ENCODE assay signal across 8 mouse cellular contexts in genomic region chr2:155819449-155820251, GRCm38 (mm10). TPM values are rescaled to one million over a fixed set of nuclear protein-coding genes. Genes with fewer than 3 reads are reported as not detected.
DNase-seq lines count a peak whose midpoint lies in the region; ATAC-seq and TF ChIP-seq lines count a peak whose summit lies in the region.

No protein-coding gene starts in this region.

- H3K79me2 ChIP-seq in CH12.LX (replicated peaks; ENCODE audit: control insufficient read depth, extremely low read depth, insufficient read depth, poor library complexity, severe bottlenecking), result peaks cover 18% of the 10 kb centered on the region

- 67% methylated on average over 6 of the region's 6 CpGs for WGBS in midbrain, embryonic 11.5 days

- no peaks in the 10 kb centered on the region for H3K27me3 ChIP-seq in CH12.LX (replicated peaks)
- H3K27me3 ChIP-seq in midbrain, embryonic 11.5 days (ENCODE audit: control insufficient read depth, insufficient read depth, low read length), result no peaks in the 10 kb centered on the region

- TF ChIP-seq EP300 in CH12.LX (IDR thresholded peaks at IDR 0.05; ENCODE audit: low read length), result no peak

- H3K9me3 ChIP-seq in CH12.LX (replicated peaks; ENCODE audit: low read length), result no peaks in the 10 kb centered on the region
- H3K9me3 ChIP-seq in midbrain, embryonic 11.5 days (ENCODE audit: control insufficient read depth, low read length), result no peaks in the 10 kb centered on the region

- no peak for DNase-seq in gastrocnemius, adult 2 months
- DNase-seq in gastrocnemius, postnatal 36 days, result no peak
- DNase-seq in CH12.LX (ENCODE audit: extremely low read depth), result no peak
- peak; percentile 78 to 83 for DNase-seq in kidney, adult 8-10 months
- DNase-seq in midbrain, embryonic 11.5 days (ENCODE audit: low spot score, missing footprints), result no peak
- DNase-seq in spleen, adult 12 weeks (ENCODE audit: low spot score), result no peak
- DNase-seq in adrenal gland, adult 8-10 months, result no peak

- H3K27ac ChIP-seq in gastrocnemius, adult 2 months, result peak overlapping the region; percentile 97
- peak overlapping the region; percentile 57 for H3K27ac ChIP-seq in CH12.LX (ENCODE audit: insufficient read depth, low read depth)
- peak overlapping the region; percentile 16 for H3K27ac ChIP-seq in midbrain, embryonic 11.5 days (ENCODE audit: low read depth, low read length)

- peaks cover 45 to 70% of the 10 kb centered on the region in 2 experiments for H3K36me3 ChIP-seq in CH12.LX (replicated peaks in 1 of 2; ENCODE audit: control insufficient read depth in 1 of 2, insufficient read depth in 1 of 2, low read length in 1 of 2)
- peaks cover 12% of the 10 kb centered on the region; the same call in 1 of the 2 replicates for H3K36me3 ChIP-seq in midbrain, embryonic 11.5 days (ENCODE audit: control insufficient read depth, insufficient read depth, low read length)

- no peak for TF ChIP-seq CTCF in gastrocnemius, adult 2 months (IDR thresholded peaks at IDR 0.05)
- TF ChIP-seq CTCF in CH12.LX (conservative IDR thresholded peaks at IDR 0.05 in 1 of 2, IDR thresholded peaks at IDR 0.05 in 1 of 2; ENCODE audit: low read depth in 2 of 2, low read length in 2 of 2), result no peak

- peaks cover 21 to 66% of the 10 kb centered on the region in 2 experiments for H3K4me1 ChIP-seq in CH12.LX (ENCODE audit: control insufficient read depth in 1 of 2, insufficient read depth in 2 of 2)
- H3K4me1 ChIP-seq in midbrain, embryonic 11.5 days (ENCODE audit: control insufficient read depth, insufficient read depth, low read length), result peaks cover 9% of the 10 kb centered on the region; the same call in 1 of the 2 replicates

- in situ Hi-C loops in CH12.LX (cut with MboI; ENCODE audit: low pct_ligation_motif_present, low pct_unique_long_range_greater_than_20kb, low sequenced_read_pairs), result no loop called here

- H3K4me3 ChIP-seq in gastrocnemius, adult 2 months, result peak overlapping the region; percentile 80
- peak overlapping the region in 1 of 3 experiments; percentile 77 for H3K4me3 ChIP-seq in CH12.LX (replicated peaks in 1 of 3; ENCODE audit: low read depth in 2 of 3, low read length in 2 of 3, poor library complexity in 1 of 3)
- peak overlapping the region; percentile 42 for H3K4me3 ChIP-seq in midbrain, embryonic 11.5 days (ENCODE audit: low read depth, low read length)

- H3K9ac ChIP-seq in CH12.LX (ENCODE audit: insufficient read depth, low read depth), result no peak overlapping the region
- H3K9ac ChIP-seq in midbrain, embryonic 11.5 days (ENCODE audit: low read length), result peak overlapping the region; percentile 58

- no peak for TF ChIP-seq POLR2A in CH12.LX (IDR thresholded peaks at IDR 0.05; ENCODE audit: low read depth, low read length)

- dilution Hi-C loops in CH12.LX (cut with MboI; ENCODE audit: extremely low pct_ligation_motif_present, extremely low pct_unique_long_range_greater_than_20kb, low sequenced_read_pairs), result no loop called here

- intact Hi-C loops in gastrocnemius, adult 2 months (cut with DNase I), result no loop called here
- intact Hi-C loops in gastrocnemius, postnatal 36 days (cut with DNase I), result loop anchor here (10.0 kb wide), 1 partner anchor 125 kb away; the partner anchor contains the start of gene Trpc4ap

- no peak overlapping the region for H3K4me2 ChIP-seq in CH12.LX (ENCODE audit: insufficient read depth, low read depth, poor library complexity, severe bottlenecking)
- peak overlapping the region; percentile 75 for H3K4me2 ChIP-seq in midbrain, embryonic 11.5 days

- ATAC-seq in erythroblast, adult 5-6 weeks (replicated peaks; ENCODE audit: low FRiP score, poor library complexity, severe bottlenecking), result peak; percentile 16
- peak; percentile 62 for ATAC-seq in midbrain, embryonic 11.5 days (ENCODE audit: low FRiP score)

- TF ChIP-seq RAD21 in CH12.LX (IDR thresholded peaks at IDR 0.05; ENCODE audit: low read depth, low read length), result no peak

TF ChIP-seq in CH12.LX, 34 proteins besides CTCF, POLR2A, EP300 and RAD21:
- TF ChIP-seq HCFC1 (IDR thresholded peaks at IDR 0.05; ENCODE audit: low read depth, low read length) (no peak), ELF1 (IDR thresholded peaks at IDR 0.05; ENCODE audit: low read depth, low read length) (no peak), UBTF (IDR thresholded peaks at IDR 0.05; ENCODE audit: low read depth, low read length) (no peak), SMC3 (IDR thresholded peaks at IDR 0.05; ENCODE audit: low read depth, low read length) (no peak), GABPA (IDR thresholded peaks at IDR 0.05; ENCODE audit: insufficient replicate concordance, low read depth, low read length) (no peak), ZKSCAN1 (IDR thresholded peaks at IDR 0.05; ENCODE audit: borderline replicate concordance, low read depth, low read length) (no peak), PAX5 (IDR thresholded peaks at IDR 0.05; ENCODE audit: low read length) (no peak), SIN3A (IDR thresholded peaks at IDR 0.05; ENCODE audit: low read length) (no peak), USF2 (conservative IDR thresholded peaks at IDR 0.05; ENCODE audit: low read depth, low read length) (no peak)

RNA-seq across cellular contexts. Expression of gene BC029722, which starts 0.4 kb away (rescaled TPM):
- total RNA-seq in gastrocnemius, adult 2 months (2021), result 10 to 100 TPM; 25.8 to 27.8 TPM
- total RNA-seq in gastrocnemius, postnatal 36 days (2021), result 10 to 100 TPM; 22.3 to 23.2 TPM
- 12.4 and 12.7 TPM in 2 replicates for total RNA-seq in CH12.LX (2012; rRNA removed)
- 22.7 and 23.8 TPM in 2 replicates for total RNA-seq in CH12.LX (2014; rRNA removed)
- polyA plus RNA-seq in CH12.LX (2012; ENCODE audit: insufficient read length, low read depth), result 31.8 and 33.8 TPM in 2 replicates
- total RNA-seq in erythroblast, adult 5-6 weeks (2015; ENCODE audit: low replicate concordance), result 1.3 and 3.8 TPM in 2 replicates
- total RNA-seq in erythroblast, adult 5-6 weeks (2017; ENCODE audit: low replicate concordance), result 2.4 and 3.5 TPM in 2 replicates
- 7.9 and 8.0 TPM in 2 replicates for polyA plus RNA-seq in midbrain, embryonic 11.5 days (2014; fragmentation: Nextera tagmentation; extraction: Ambion mirVana)
- 100 to 1,000 TPM; 285 to 331 (median 289) TPM for total RNA-seq in adrenal gland, adult 8-10 months (2022)

RNA-seq across cellular contexts. Expression of gene Eif6, which starts 7.1 kb away (rescaled TPM):
- total RNA-seq in gastrocnemius, adult 2 months (2021), result 10 to 100 TPM; 41.0 to 46.7 TPM
- 10 to 100 TPM; 36.1 to 45.9 TPM for total RNA-seq in gastrocnemius, postnatal 36 days (2021)
- 289 and 331 TPM in 2 replicates for total RNA-seq in CH12.LX (2012; rRNA removed)
- 211 and 220 TPM in 2 replicates for total RNA-seq in CH12.LX (2014; rRNA removed)
- polyA plus RNA-seq in CH12.LX (2012; ENCODE audit: insufficient read length, low read depth), result 453 and 463 TPM in 2 replicates
- 20.4 and 58.3 TPM in 2 replicates for total RNA-seq in erythroblast, adult 5-6 weeks (2015; ENCODE audit: low replicate concordance)
- 17.0 and 22.2 TPM in 2 replicates for total RNA-seq in erythroblast, adult 5-6 weeks (2017; ENCODE audit: low replicate concordance)
- polyA plus RNA-seq in midbrain, embryonic 11.5 days (2014; fragmentation: Nextera tagmentation; extraction: Ambion mirVana), result 188 TPM in 2 replicates
- 100 to 1,000 TPM; 139 to 179 (median 160) TPM for total RNA-seq in adrenal gland, adult 8-10 months (2022)

RNA-seq across cellular contexts. Expression of gene Fam83c, which starts 15.0 kb away (rescaled TPM):
- total RNA-seq in gastrocnemius, adult 2 months (2021), result not detected
- total RNA-seq in gastrocnemius, postnatal 36 days (2021), result not detected
- total RNA-seq in CH12.LX (2012; rRNA removed), result 0.04 and 0.08 TPM in 2 replicates
- total RNA-seq in CH12.LX (2014; rRNA removed), result not detected in 2 replicates
- 0.08 and 0.09 TPM in 2 replicates for polyA plus RNA-seq in CH12.LX (2012; ENCODE audit: insufficient read length, low read depth)
- not detected in 2 replicates for total RNA-seq in erythroblast, adult 5-6 weeks (2015; ENCODE audit: low replicate concordance)
- total RNA-seq in erythroblast, adult 5-6 weeks (2017; ENCODE audit: low replicate concordance), result not detected in 2 replicates
- polyA plus RNA-seq in midbrain, embryonic 11.5 days (2014; fragmentation: Nextera tagmentation; extraction: Ambion mirVana), result 0.14 and 0.25 TPM in 2 replicates
- total RNA-seq in adrenal gland, adult 8-10 months (2022), result under 1 TPM in 3 of 4 experiments, not detected in 1; 0.06 to 0.15 (median 0.10) TPM

RNA-seq across cellular contexts. Expression of gene Mmp24, which starts 44.5 kb away (rescaled TPM):
- total RNA-seq in gastrocnemius, adult 2 months (2021), result not detected
- not detected for total RNA-seq in gastrocnemius, postnatal 36 days (2021)
- total RNA-seq in CH12.LX (2012; rRNA removed) (0.38 and 0.42 TPM in 2 replicates), CH12.LX (2014; rRNA removed) (not detected in 2 replicates)
- polyA plus RNA-seq in CH12.LX (2012; ENCODE audit: insufficient read length, low read depth), result 0.07 TPM in 1 of 2 replicates, not detected in the other
- total RNA-seq in erythroblast, adult 5-6 weeks (2015; ENCODE audit: low replicate concordance), result not detected in 2 replicates
- not detected in 2 replicates for total RNA-seq in erythroblast, adult 5-6 weeks (2017; ENCODE audit: low replicate concordance)
- 2.0 and 2.1 TPM in 2 replicates for polyA plus RNA-seq in midbrain, embryonic 11.5 days (2014; fragmentation: Nextera tagmentation; extraction: Ambion mirVana)
- 1 to 10 TPM; 1.2 to 4.5 (median 2.6) TPM for total RNA-seq in adrenal gland, adult 8-10 months (2022)

Comparison
In these comparisons a context has a peak if more than half of its experiments do, and no peak if none do; other contexts are left out.
1. DNase-seq: peak in kidney, adult 8-10 months (2 of 2); none in gastrocnemius, adult 2 months (single experiment), gastrocnemius, postnatal 36 days (0 of 2), CH12.LX (single experiment), midbrain, embryonic 11.5 days (single experiment), spleen, adult 12 weeks (single experiment) and adrenal gland, adult 8-10 months (single experiment).
2. H3K27ac ChIP-seq: peak in every context shown above with its lines; median percentile 97 in gastrocnemius, adult 2 months; 57 in CH12.LX; 16 in midbrain, embryonic 11.5 days.
3. RNA of gene BC029722, which starts 0.4 kb away (total RNA-seq): 285 to 331 TPM in adrenal gland, adult 8-10 months; 25.8 to 27.8 TPM in gastrocnemius, adult 2 months, 22.3 to 23.2 TPM in gastrocnemius, postnatal 36 days, 12.4 to 23.8 TPM in CH12.LX and 1.3 to 3.8 TPM in erythroblast, adult 5-6 weeks; every median in the first group is over 4 times any median in the second.